Mouse (Mus musculus): Measurements from ENCODE around the gene Col5a2. TPM values are rescaled to one million over a fixed set of nuclear protein-coding genes. Genes with fewer than 3 reads are reported as not detected.

The Col5a2 gene
- polyA plus RNA-seq, 1 experiment, result 0.01 TPM

DNA sequence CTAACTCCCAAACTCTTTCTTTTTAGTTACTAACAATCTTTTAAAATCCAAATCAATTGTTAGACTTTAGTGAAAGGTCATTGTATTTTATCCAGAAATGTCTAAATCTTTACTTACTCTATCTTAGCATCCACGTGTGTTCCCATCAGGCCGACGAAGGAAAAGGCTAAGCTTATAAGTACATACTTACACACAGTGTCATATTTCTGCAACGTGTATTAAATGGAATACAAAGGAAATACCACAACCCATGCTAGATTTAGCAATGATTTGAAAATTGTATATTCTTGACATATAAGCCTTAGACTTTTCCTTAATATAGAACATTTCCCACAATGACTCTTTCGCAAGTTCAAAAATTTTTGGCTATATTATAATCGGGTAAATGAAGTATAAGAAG, 2.6 kb downstream of the Col5a2 start:
- Histone ChIP-seq H3K36me3 (ENCODE audit: control insufficient read depth) (no peaks in the 10 kb centered on the region), H3K27me3 (ENCODE audit: control insufficient read depth) (peaks cover 15% of the 10 kb centered on the region), H3K4me3 (replicated peaks) (no peak overlapping the region), H3K9me3 (ENCODE audit: control insufficient read depth, low read length) (no peaks in the 10 kb centered on the region), H3K4me1 (ENCODE audit: control insufficient read depth) (no peaks in the 10 kb centered on the region)
- no peak for TF ChIP-seq TAL1 (IDR thresholded peaks at IDR 0.05; ENCODE audit: low read length)

DNA sequence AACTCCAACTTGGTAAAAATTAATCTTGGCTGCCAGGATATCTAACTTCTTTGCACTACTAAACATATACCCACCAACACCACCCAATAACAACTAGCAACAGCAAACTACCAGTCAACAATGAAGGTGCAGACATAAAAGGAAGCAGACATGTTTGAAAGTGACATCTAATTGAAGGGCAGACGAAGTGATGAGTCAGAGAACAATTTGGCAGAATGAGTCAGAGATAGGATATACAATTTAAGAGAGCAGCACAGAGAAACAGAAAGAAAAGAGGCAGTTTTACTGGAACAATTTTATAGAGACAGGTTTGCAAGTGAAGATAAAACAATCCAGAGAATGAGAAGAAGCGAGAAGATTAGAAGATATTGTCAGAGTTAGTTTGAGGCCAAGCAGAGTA, 8.1 kb downstream of the Col5a2 start:
- no peak overlapping the region for H3K4me3 ChIP-seq (replicated peaks)
- H3K4me1 ChIP-seq (ENCODE audit: control insufficient read depth), result no peaks in the 10 kb centered on the region
- no peaks in the 10 kb centered on the region for H3K36me3 ChIP-seq (ENCODE audit: control insufficient read depth)
- TF ChIP-seq GATA1 (IDR thresholded peaks at IDR 0.05; ENCODE audit: low read length) (no peak), TAL1 (IDR thresholded peaks at IDR 0.05; ENCODE audit: low read length) (no peak)
- no peaks in the 10 kb centered on the region for H3K9me3 ChIP-seq (ENCODE audit: control insufficient read depth, low read length)
- H3K27me3 ChIP-seq (ENCODE audit: control insufficient read depth), result no peaks in the 10 kb centered on the region

DNA sequence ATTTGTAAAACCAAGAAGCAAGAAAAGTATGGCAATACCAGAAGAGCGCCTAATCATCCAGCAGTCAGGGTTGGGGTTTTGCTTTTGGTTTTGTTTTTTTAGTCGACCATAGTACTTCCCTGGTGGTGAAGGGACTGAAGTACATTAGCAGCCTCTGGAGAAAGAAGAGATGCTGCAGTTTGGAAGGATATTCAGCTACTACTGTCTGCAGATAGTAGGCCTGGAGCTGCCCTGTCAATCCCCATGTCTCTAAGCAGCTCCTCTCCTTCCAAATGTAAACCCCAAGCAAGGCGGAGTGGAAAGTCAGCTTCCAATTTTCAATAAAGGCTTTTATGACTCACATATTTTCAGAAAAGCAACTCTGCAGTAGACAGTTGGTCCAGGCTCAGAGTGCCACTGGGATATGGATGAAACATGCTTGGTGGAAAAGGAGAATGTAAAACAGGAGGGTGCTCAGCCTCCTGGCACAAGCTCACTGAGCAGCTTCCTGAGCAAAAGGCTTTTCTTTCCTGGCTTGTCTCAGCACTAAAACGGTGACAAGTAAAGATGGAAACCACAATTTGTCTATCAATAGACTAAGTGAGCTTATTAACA, 10.9 kb downstream of the Col5a2 start:
- no peak for TF ChIP-seq TAL1 (IDR thresholded peaks at IDR 0.05; ENCODE audit: low read length)
- TF ChIP-seq GATA1 (IDR thresholded peaks at IDR 0.05; ENCODE audit: low read length), result no peak
- Histone ChIP-seq H3K27me3 (ENCODE audit: control insufficient read depth) (no peaks in the 10 kb centered on the region), H3K36me3 (ENCODE audit: control insufficient read depth) (no peaks in the 10 kb centered on the region), H3K9me3 (ENCODE audit: control insufficient read depth, low read length) (no peaks in the 10 kb centered on the region), H3K4me3 (replicated peaks) (no peak overlapping the region), H3K4me1 (ENCODE audit: control insufficient read depth) (no peaks in the 10 kb centered on the region)

DNA sequence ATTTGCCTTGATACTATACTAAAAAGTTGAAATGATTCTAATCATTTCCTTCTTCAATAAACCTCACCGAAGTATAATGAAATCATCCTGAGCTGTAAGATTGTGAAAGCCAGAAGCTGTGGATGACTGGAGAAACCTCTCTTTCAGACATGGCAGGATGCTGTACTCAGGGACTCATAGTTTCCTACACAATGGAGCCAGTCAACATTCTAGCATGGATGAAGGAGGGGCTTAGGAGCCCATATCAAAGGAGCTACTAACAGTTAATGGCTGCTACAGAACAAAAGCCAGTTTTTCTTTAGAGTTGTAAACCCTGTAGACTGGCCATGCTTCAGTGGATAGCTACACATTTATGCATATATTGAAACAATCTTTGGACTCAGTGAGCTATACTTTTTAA, 12.6 kb downstream of the Col5a2 start:
- Histone ChIP-seq H3K9me3 (ENCODE audit: control insufficient read depth, low read length) (no peaks in the 10 kb centered on the region), H3K4me1 (ENCODE audit: control insufficient read depth) (no peaks in the 10 kb centered on the region), H3K27me3 (ENCODE audit: control insufficient read depth) (no peaks in the 10 kb centered on the region), H3K36me3 (ENCODE audit: control insufficient read depth) (no peaks in the 10 kb centered on the region), H3K4me3 (replicated peaks) (no peak overlapping the region)
- TF ChIP-seq TAL1 (IDR thresholded peaks at IDR 0.05; ENCODE audit: low read length) (no peak), GATA1 (IDR thresholded peaks at IDR 0.05; ENCODE audit: low read length) (no peak)

DNA sequence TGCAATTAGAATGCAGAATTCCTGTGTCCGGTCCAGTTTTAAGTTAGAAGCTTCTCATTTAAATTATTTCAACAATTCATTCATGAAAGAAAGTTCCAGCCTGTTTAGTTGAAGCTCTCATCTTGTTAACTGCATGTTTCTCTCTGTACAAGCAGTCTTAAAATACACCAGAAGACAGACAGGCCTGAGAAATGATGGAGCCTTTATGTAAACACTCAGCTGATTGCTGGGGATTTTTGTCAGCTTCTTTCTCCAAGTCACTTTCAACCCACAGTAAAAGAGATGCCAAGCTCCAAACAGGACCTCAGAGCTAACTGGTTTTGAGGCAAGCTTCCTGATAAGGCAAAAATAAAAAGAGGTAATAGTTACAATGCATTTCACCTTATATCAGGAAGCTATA, 14.8 kb downstream of the Col5a2 start:
- no peaks in the 10 kb centered on the region for H3K9me3 ChIP-seq (ENCODE audit: control insufficient read depth, low read length)
- TF ChIP-seq TAL1 (IDR thresholded peaks at IDR 0.05; ENCODE audit: low read length) (no peak), GATA1 (IDR thresholded peaks at IDR 0.05; ENCODE audit: low read length) (no peak)
- H3K27me3 ChIP-seq (ENCODE audit: control insufficient read depth), result no peaks in the 10 kb centered on the region
- H3K36me3 ChIP-seq (ENCODE audit: control insufficient read depth), result no peaks in the 10 kb centered on the region
- no peak overlapping the region for H3K4me3 ChIP-seq (replicated peaks)
- H3K4me1 ChIP-seq (ENCODE audit: control insufficient read depth), result no peaks in the 10 kb centered on the region

DNA sequence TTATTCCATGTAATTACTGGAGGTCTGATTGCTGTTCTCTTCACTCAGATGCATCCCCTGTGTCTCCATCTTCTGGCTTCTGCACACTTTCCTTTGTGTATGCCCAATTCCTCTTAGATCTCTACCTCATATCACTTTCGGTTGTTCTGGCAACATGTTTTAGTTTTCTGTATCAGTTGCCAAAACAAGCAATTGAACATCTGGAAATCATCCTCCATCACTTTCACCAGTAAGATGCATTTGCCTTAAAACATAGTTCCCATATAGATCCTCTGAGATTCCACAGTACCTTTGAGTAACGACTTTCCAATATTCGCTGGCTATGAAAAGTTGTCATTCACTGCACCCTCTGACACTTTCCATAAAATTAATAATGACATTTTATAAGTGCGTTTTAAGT, 20.1 kb downstream of the Col5a2 start:
- TF ChIP-seq TAL1 (IDR thresholded peaks at IDR 0.05; ENCODE audit: low read length), result no peak
- no peak for TF ChIP-seq GATA1 (IDR thresholded peaks at IDR 0.05; ENCODE audit: low read length)
- H3K4me1 ChIP-seq (ENCODE audit: control insufficient read depth), result no peaks in the 10 kb centered on the region
- H3K4me3 ChIP-seq (replicated peaks), result no peak overlapping the region
- no peaks in the 10 kb centered on the region for H3K9me3 ChIP-seq (ENCODE audit: control insufficient read depth, low read length)
- no peaks in the 10 kb centered on the region for H3K27me3 ChIP-seq (ENCODE audit: control insufficient read depth)
- H3K36me3 ChIP-seq (ENCODE audit: control insufficient read depth), result no peaks in the 10 kb centered on the region

DNA sequence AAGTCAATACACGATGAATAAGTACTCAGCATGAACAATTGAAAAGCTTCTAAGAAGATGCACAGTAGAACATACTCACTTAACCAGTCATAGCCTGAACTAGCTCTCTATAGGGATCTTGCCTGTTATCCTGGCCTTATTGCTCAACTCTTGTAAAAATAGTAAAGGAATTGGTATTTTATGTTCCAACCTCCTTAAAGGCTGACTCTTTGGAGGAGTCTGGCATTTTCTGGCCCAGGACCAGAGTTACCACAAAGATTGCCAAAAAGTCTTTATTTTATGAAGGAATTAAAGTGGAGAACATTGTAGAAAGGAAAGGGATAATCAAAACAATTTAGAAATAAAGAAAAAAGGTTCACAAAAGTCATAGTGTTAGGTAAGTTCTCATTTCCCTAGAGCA, 21.2 kb downstream of the Col5a2 start:
- Histone ChIP-seq H3K36me3 (ENCODE audit: control insufficient read depth) (no peaks in the 10 kb centered on the region), H3K4me3 (replicated peaks) (no peak overlapping the region)
- TF ChIP-seq GATA1 (IDR thresholded peaks at IDR 0.05; ENCODE audit: low read length), result no peak
- TF ChIP-seq TAL1 (IDR thresholded peaks at IDR 0.05; ENCODE audit: low read length), result no peak

DNA sequence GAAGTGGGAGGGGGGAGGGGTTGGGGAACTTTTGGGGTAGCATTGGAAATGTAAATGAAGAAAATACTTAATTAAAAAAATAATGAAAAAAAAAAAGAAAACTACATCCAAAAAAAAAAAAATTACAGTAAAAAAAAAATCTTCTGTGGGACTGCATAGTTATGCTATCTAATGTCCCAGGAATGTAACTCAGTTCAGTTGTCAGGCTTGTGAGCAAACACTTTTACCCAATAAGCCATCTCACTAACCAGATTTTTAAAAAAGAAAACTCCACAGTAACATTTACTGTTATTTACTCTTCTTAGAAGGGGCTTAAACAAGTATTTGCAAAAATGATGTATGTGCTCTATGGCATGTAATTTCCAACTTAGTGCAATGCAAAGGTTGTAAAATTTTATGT, 24.0 kb downstream of the Col5a2 start:
- Histone ChIP-seq H3K36me3 (ENCODE audit: control insufficient read depth) (no peaks in the 10 kb centered on the region), H3K9me3 (ENCODE audit: control insufficient read depth, low read length) (no peaks in the 10 kb centered on the region), H3K27me3 (ENCODE audit: control insufficient read depth) (no peaks in the 10 kb centered on the region), H3K4me1 (ENCODE audit: control insufficient read depth) (no peaks in the 10 kb centered on the region), H3K4me3 (replicated peaks) (no peak overlapping the region)
- TF ChIP-seq TAL1 (IDR thresholded peaks at IDR 0.05; ENCODE audit: low read length) (no peak), GATA1 (IDR thresholded peaks at IDR 0.05; ENCODE audit: low read length) (no peak)

More for the DNA sequence above, 21.2 kb downstream of the Col5a2 start:
- Histone ChIP-seq H3K4me1 (ENCODE audit: control insufficient read depth) (no peaks in the 10 kb centered on the region), H3K27me3 (ENCODE audit: control insufficient read depth) (no peaks in the 10 kb centered on the region), H3K9me3 (ENCODE audit: control insufficient read depth, low read length) (no peaks in the 10 kb centered on the region)

DNA sequence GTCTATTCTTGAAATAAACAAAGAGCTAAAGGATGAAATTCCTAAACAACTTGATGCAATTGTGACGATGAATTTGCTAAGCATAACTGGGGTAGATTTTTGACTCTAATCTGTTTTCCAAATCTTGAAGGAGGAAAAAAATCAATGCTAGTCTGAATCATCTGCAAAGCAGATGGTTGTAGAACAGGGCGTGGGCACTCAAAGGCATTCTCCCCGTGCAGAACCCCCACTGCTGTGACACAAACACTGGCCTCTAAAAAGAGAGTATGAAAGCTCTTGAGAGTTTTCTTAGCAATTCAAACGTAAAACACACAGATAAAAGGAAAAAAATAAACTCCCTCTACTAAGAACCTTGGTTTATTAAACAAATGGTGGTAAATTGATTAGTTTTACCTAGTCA, 30.3 kb downstream of the Col5a2 start:
- H3K27me3 ChIP-seq (ENCODE audit: control insufficient read depth), result no peaks in the 10 kb centered on the region
- no peak overlapping the region for H3K4me3 ChIP-seq (replicated peaks)
- TF ChIP-seq TAL1 (IDR thresholded peaks at IDR 0.05; ENCODE audit: low read length) (no peak), GATA1 (IDR thresholded peaks at IDR 0.05; ENCODE audit: low read length) (no peak)
- H3K36me3 ChIP-seq (ENCODE audit: control insufficient read depth), result no peaks in the 10 kb centered on the region
- no peaks in the 10 kb centered on the region for H3K4me1 ChIP-seq (ENCODE audit: control insufficient read depth)
- H3K9me3 ChIP-seq (ENCODE audit: control insufficient read depth, low read length), result no peaks in the 10 kb centered on the region

DNA sequence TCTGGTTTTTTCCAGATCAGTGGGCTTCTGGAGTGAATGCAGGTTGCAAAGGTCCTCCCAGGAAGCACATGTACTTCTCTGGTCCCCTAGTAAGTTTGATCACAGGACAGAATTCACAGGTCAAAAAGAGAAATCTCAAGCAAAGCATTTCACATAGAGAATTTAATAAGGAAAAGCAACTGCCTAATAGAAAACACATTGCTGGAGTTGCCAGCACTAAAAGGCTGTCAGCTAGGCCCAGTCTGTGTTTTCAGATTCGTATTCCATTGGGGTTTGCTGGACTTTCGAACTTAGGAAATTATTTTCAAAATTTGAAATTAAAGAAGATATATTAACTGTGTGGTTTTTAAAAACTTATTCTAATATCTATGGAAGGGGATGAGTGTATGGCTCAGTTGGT, 42.3 kb downstream of the Col5a2 start:
- Histone ChIP-seq H3K4me1 (ENCODE audit: control insufficient read depth) (no peaks in the 10 kb centered on the region), H3K36me3 (ENCODE audit: control insufficient read depth) (no peaks in the 10 kb centered on the region), H3K9me3 (ENCODE audit: control insufficient read depth, low read length) (no peaks in the 10 kb centered on the region), H3K27me3 (ENCODE audit: control insufficient read depth) (no peaks in the 10 kb centered on the region), H3K4me3 (replicated peaks) (no peak overlapping the region)
- no peak for TF ChIP-seq TAL1 (IDR thresholded peaks at IDR 0.05; ENCODE audit: low read length)
